Mouse (Mus musculus) hindbrain, postnatal 0 days (tissue): ENCODE results near the gene Rap1gap2. TPM values are rescaled to one million over a fixed set of nuclear protein-coding genes. Genes with fewer than 3 reads are reported as not detected.
A peak's percentile ranks its signal among the peaks of the same experiment; 100 is the strongest.

Experiments used
- ATAC-seq: fragments of 200-750 bp; cut with Nextera tagmentation; 2 replicates; pipeline ENCODE4 v1.8.0; 2017; ENCODE audit warnings: mild to moderate bottlenecking, moderate TSS enrichment, moderate library complexity
- DNase-seq: peaks from one replicate; pipeline ENCODE4 v3.0.0-alpha.2; 2015; ENCODE audit warnings: low spot score
- H3K27ac ChIP-seq: fragments of 300-500 bp; sonication (generic); 2 replicates; pipeline ENCODE4 v1.5.1; 2014; ENCODE audit warnings: mild to moderate bottlenecking
- H3K27me3 ChIP-seq: fragments of 300-500 bp; sonication (generic); 2 replicates; pipeline ENCODE4 v1.6.1; 2014; ENCODE audit warnings: low read length, mixed read lengths; ENCODE audit not compliant: insufficient read depth
- H3K36me3 ChIP-seq: fragments of 300-500 bp; sonication (generic); 2 replicates; pipeline ENCODE4 v1.6.1; 2014; ENCODE audit warnings: low read length, mixed read lengths; ENCODE audit not compliant: insufficient read depth
- H3K4me1 ChIP-seq: fragments of 300-500 bp; sonication (generic); 2 replicates; pipeline ENCODE4 v1.6.1; 2014; ENCODE audit warnings: antibody characterized with exemption, low read length, mixed read lengths; ENCODE audit not compliant: insufficient read depth
- H3K4me2 ChIP-seq: fragments of 300-500 bp; sonication (generic); 2 replicates; pipeline ENCODE4 v1.6.1; 2014; ENCODE audit warnings: low read depth, mild to moderate bottlenecking, low read length, moderate library complexity, mixed read lengths
- H3K4me3 ChIP-seq: fragments of 300-500 bp; sonication (generic); 2 replicates; pipeline ENCODE4 v1.5.1; 2014; ENCODE audit warnings: low read length
- H3K9ac ChIP-seq: fragments of 300-500 bp; sonication (generic); replicated peaks from 2 replicates; pipeline ENCODE4 v1.6.1; 2014; ENCODE audit warnings: mild to moderate bottlenecking, low read length, moderate library complexity, mixed read lengths
- H3K9me3 ChIP-seq: fragments of 300-500 bp; sonication (generic); 2 replicates; pipeline ENCODE4 v1.6.1; 2016; ENCODE audit warnings: low read length, mixed read lengths
- CTCF ChIP-seq: IDR thresholded peaks from 2 replicates; pipeline ENCODE4 v1.5.1; 2016; ENCODE audit warnings: antibody characterized with exemption, control low read depth, low read depth
- WGBS: fragments of 180-500 bp; shearing (Covaris S2); extraction: QIAGEN DNeasy Blood & Tissue Kit; methylation state at CpG from one replicate; pipeline ENCODE4 v1.1.7; 2014; 5-methylcytosine and 5-hydroxymethylcytosine counted together
- polyA plus RNA-seq: library from polyadenylated mRNA; unstranded; fragments of >200 nt; fragmentation: Nextera tagmentation; extraction: Ambion mirVana; gene quantifications from 2 replicates; pipeline ENCODE4 v1.2.1, GENCODE M21; 2015
- total RNA-seq: library from RNA; depleted of rRNA; stranded (reverse); fragments of >200 nt; gene quantifications from 2 replicates; pipeline ENCODE4 v1.2.3, GENCODE M21; 2014

Gene Rap1gap2
- total and polyA plus RNA-seq, 2 experiments from 2014 or later, result 9.9 to 55.5 TPM

DNA sequence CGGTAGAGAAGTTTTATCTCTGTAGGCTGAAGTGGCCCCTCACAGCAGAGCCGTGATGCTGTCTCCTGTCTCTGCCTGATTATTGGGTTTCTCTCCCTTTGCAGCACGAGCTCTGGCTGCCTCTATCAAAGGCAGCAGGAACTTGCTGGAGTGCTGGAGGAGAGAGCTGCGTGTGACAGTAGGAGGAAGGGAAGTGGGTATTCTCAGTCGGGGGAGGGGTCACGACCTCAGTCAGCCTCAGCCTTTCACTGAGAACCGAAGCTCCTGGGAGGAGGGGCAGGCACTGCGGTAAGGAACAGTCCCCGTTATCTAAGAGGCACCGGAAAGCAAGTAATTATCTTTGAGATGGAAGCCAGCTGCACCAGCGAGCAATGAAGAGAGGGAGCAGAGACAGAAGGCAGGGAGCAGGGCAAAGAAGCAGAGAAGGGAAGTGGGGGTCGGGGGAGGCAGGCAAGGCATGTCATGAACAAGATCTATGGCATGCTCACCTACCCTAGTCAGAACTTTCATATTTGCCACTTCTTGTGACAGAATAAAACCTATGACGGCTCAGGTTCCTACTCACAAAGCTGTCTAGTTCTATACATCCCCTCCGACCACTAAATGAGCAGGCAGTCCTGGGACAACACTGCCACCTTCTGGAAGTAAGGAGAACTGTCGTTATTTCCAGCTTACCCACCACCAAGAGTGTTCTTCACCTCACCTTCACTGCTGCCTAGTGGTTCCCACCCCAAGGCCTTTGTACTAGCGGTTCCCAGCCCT lies 63.6 kb downstream of the Rap1gap2 start:
- TF ChIP-seq CTCF, result peak; percentile 95
- H3K27me3 ChIP-seq, result no peaks in the 10 kb centered on the region
- peak overlapping the region; percentile 30 for H3K9ac ChIP-seq
- 0 out of 2 replicates have a peak, but pooled peaks cover 4% of the 10 kb centered on the region for H3K4me1 ChIP-seq
- H3K4me2 ChIP-seq, result peak overlapping the region; percentile 51
- no peaks in the 10 kb centered on the region for H3K36me3 ChIP-seq
- peak overlapping the region; percentile 17; the same call in 1 of the 2 replicates for H3K27ac ChIP-seq
- ATAC-seq (peak; percentile 77), DNase-seq (peak; percentile 81)
- H3K4me3 ChIP-seq, result peak overlapping the region; percentile 17
- H3K9me3 ChIP-seq, result no peaks in the 10 kb centered on the region
- 5% methylated on average over 16 of the region's 16 CpGs for WGBS

DNA sequence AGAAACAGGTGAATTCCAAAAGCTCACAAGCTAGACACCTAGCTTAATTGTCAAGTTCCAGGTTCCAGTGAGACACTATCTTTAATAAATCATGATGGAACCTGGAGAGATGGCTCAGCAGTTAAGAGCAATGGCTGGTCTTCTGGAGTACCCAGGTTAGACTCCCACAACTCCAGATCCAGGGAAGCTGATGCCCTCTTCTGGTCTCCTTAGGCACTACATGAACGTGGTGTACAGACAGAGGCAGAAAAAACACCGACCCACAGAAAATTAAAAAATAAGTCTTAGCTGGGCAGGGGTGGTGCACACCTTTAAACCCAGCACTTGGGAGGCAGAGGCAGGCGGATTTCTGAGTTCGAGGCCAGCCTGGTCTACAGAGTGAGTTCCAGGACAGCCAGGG lies 64.5 kb downstream of the Rap1gap2 start:
- H3K4me1 ChIP-seq, result 0 out of 2 replicates have a peak, but pooled peaks cover 4% of the 10 kb centered on the region

GRCm38 (mm10) chr11:74545560-74545959 lies 65.2 kb downstream of the Rap1gap2 start:
- Histone ChIP-seq H3K4me3 (no peak overlapping the region), H3K9ac (no peak overlapping the region), H3K27ac (no peak overlapping the region), H3K36me3 (no peaks in the 10 kb centered on the region), H3K9me3 (no peaks in the 10 kb centered on the region), H3K27me3 (no peaks in the 10 kb centered on the region), H3K4me2 (no peak overlapping the region), H3K4me1 (0 out of 2 replicates have a peak, but pooled peaks cover 4% of the 10 kb centered on the region)
- no peak for ATAC-seq
- 94% methylated on average over 2 of the region's 2 CpGs for WGBS
- no peak for TF ChIP-seq CTCF
- no peak for DNase-seq

More for the DNA sequence above, 64.5 kb downstream of the Rap1gap2 start:
- Histone ChIP-seq H3K4me3 (no peak overlapping the region), H3K9ac (no peak overlapping the region), H3K9me3 (no peaks in the 10 kb centered on the region), H3K27ac (no peak overlapping the region), H3K36me3 (no peaks in the 10 kb centered on the region), H3K27me3 (no peaks in the 10 kb centered on the region), H3K4me2 (no peak overlapping the region)
- peak; percentile 67 for TF ChIP-seq CTCF
- ATAC-seq (peak; percentile 35; the same call in 1 of the 2 replicates), DNase-seq (peak; percentile 68)
- 45% methylated on average over 4 of the region's 4 CpGs for WGBS

DNA sequence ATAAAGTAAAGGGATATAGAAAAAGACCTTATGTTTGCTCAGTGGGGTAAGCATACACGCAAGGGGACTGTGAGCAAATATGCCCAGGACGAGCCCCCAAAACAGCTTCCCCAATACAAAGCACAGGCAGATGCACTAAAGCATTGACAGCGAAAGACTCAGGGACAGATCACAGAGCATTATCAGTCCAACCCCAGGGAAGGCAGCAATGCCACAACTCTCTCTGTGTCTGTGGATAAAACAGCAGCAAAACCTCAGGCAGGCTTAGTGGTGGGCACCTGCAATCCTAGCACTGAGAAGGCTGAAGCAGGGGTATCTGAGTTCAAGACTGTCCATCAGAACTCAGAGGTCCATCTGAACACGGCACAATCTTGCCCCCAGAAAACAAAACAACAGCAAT lies 73.4 kb downstream of the Rap1gap2 start:
- H3K9me3 ChIP-seq, result no peaks in the 10 kb centered on the region
- ATAC-seq (no peak), DNase-seq (no peak)
- H3K36me3 ChIP-seq, result no peaks in the 10 kb centered on the region
- no peaks in the 10 kb centered on the region for H3K4me1 ChIP-seq
- TF ChIP-seq CTCF, result no peak
- H3K4me3 ChIP-seq, result no peak overlapping the region
- H3K9ac ChIP-seq, result no peak overlapping the region
- H3K27ac ChIP-seq, result no peak overlapping the region
- WGBS, result 86% methylated on average over 4 of the region's 4 CpGs
- no peaks in the 10 kb centered on the region for H3K27me3 ChIP-seq
- no peak overlapping the region for H3K4me2 ChIP-seq

DNA sequence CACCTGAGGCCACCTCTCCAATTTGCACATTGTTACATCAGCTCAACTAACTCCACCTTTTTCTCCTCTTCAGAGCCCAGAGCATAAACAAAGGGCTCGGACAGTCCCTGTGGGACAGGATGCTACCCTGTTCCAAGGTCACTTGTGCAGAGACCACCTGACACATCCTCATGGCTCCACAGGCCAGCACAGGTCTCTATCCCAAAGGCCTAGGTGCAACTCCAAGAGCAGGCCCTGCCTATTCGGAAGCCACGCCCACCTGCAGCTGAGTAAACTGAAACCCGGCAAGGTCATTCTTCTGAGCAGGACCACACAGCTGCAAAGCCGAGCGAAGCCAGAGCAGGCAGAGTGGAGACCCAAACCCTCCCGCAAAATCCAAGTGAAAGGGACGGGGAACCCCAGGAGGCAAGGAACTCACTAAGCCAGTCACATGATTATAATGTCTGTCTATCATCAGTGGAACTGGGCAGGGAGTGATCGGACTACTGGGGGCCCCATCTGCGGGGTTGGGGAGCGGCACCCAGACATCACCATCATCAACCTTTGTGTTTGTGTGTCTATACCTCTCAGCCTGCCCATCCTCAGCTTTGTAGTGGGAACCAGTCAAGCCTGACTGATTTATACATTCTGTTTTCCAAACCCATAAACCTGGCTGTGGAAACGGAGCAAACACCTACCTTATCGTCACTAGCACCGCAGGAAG lies 74.4 kb downstream of the Rap1gap2 start:
- no peak for TF ChIP-seq CTCF
- H3K27ac ChIP-seq, result no peak overlapping the region
- ATAC-seq (no peak), DNase-seq (no peak)
- no peaks in the 10 kb centered on the region for H3K4me1 ChIP-seq
- no peak overlapping the region for H3K4me2 ChIP-seq
- H3K9ac ChIP-seq, result no peak overlapping the region
- 40% methylated on average over 14 of the region's 14 CpGs for WGBS
- H3K36me3 ChIP-seq, result no peaks in the 10 kb centered on the region
- no peaks in the 10 kb centered on the region for H3K9me3 ChIP-seq
- no peaks in the 10 kb centered on the region for H3K27me3 ChIP-seq
- no peak overlapping the region for H3K4me3 ChIP-seq

- Histone ChIP-seq H3K9me3 (no peaks in the 10 kb centered on the region), H3K36me3 (no peaks in the 10 kb centered on the region), H3K9ac (no peak overlapping the region), H3K4me2 (no peak overlapping the region), H3K27me3 (no peaks in the 10 kb centered on the region), H3K27ac (no peak overlapping the region), H3K4me1 (no peaks in the 10 kb centered on the region), H3K4me3 (no peak overlapping the region)
- 92% methylated on average over 7 of the region's 7 CpGs for WGBS
- no peak for DNase-seq
- TF ChIP-seq CTCF, result no peak
- ATAC-seq, result no peak
Observed at GRCm38 (mm10) chr11:74534380-74534779, 76.3 kb downstream of the Rap1gap2 start.
